Mouse (Mus musculus): ENCODE data around the gene Cfap97d1. TPM values are rescaled to one million over a fixed set of nuclear protein-coding genes. Genes with fewer than 3 reads are reported as not detected.

Gene Cfap97d1
- polyA plus RNA-seq, 1 experiment from 2014 or later: not detected

- in situ Hi-C loops (cut with MboI; ENCODE audit: low pct_unique_long_range_greater_than_20kb): no loop called here
- CTCF ChIA-PET: interaction anchor here (1.6 kb wide), 1 partner anchor 44 kb away, joined by 8 read pairs; no protein-coding TSS in a partner anchor
- no peak for DNase-seq (ENCODE audit: low read depth, low spot score)
- H3K27me3 ChIP-seq: peaks cover 48% of the 10 kb centered on the region
- POLR2A ChIA-PET: interaction anchor here (0.6 kb wide), 1 partner anchor 179 kb away, joined by 3 read pairs; no protein-coding TSS in a partner anchor
- no peak for TF ChIP-seq CTCF (IDR thresholded peaks at IDR 0.05)
- no peak for ATAC-seq
Observed at GRCm38 (mm10) chr11:101963043-101963442, 21.0 kb upstream of the Cfap97d1 start.

- POLR2A ChIA-PET: interaction anchor here (0.7 to 1.5 kb wide), 2 partner anchors 20 to 97 kb away, joined by 4 to 6 read pairs; partner anchors contain the start of gene Cfap97d1
- no peak for DNase-seq (ENCODE audit: low read depth, low spot score)
- CTCF ChIA-PET: interaction anchor here (1.0 to 1.6 kb wide), 4 partner anchors 14 to 45 kb away, joined by 3 to 8 read pairs (median 4); no protein-coding TSS in a partner anchor
- TF ChIP-seq CTCF (IDR thresholded peaks at IDR 0.05): no peak
- ATAC-seq: no peak
- in situ Hi-C loops (cut with MboI; ENCODE audit: low pct_unique_long_range_greater_than_20kb): no loop called here
- peaks cover 48% of the 10 kb centered on the region for H3K27me3 ChIP-seq
Observed at GRCm38 (mm10) chr11:101963473-101964291, 20.4 kb upstream of the Cfap97d1 start.

GRCm38 (mm10) chr11:101964647-101965046, 19.4 kb upstream of the Cfap97d1 start:
- no peak for DNase-seq (ENCODE audit: low read depth, low spot score)
- in situ Hi-C loops (cut with MboI; ENCODE audit: low pct_unique_long_range_greater_than_20kb): loop anchor here (5.0 kb wide), 2 partner anchors 42 to 152 kb away; no protein-coding TSS in a partner anchor
- ChIA-PET CTCF (interaction anchor here (1.0 to 1.6 kb wide), 3 partner anchors 13 to 46 kb away, joined by 3 to 8 read pairs (median 5); no protein-coding TSS in a partner anchor), POLR2A (interaction anchor here (1.5 kb wide), 1 partner anchor 19 kb away, joined by 4 read pairs; the partner anchor contains the start of gene Cfap97d1)
- ATAC-seq: no peak
- peaks cover 40% of the 10 kb centered on the region for H3K27me3 ChIP-seq
- TF ChIP-seq CTCF (IDR thresholded peaks at IDR 0.05): no peak

- in situ Hi-C loops (cut with MboI; ENCODE audit: low pct_unique_long_range_greater_than_20kb): loop anchor here (5.0 kb wide), 2 partner anchors 43 to 153 kb away; no protein-coding TSS in a partner anchor
- peaks cover 39% of the 10 kb centered on the region for H3K27me3 ChIP-seq
- CTCF ChIA-PET: interaction anchor here (4.9 kb wide), 1 partner anchor 46 kb away, joined by 61 read pairs; no protein-coding TSS in a partner anchor
- POLR2A ChIA-PET: no interaction called here
- no peak for DNase-seq (ENCODE audit: low read depth, low spot score)
- ATAC-seq: no peak
- TF ChIP-seq CTCF (IDR thresholded peaks at IDR 0.05): no peak
Observed at GRCm38 (mm10) chr11:101965553-101965952, 18.5 kb upstream of the Cfap97d1 start.

- TF ChIP-seq CTCF (IDR thresholded peaks at IDR 0.05): no peak
- no peak for ATAC-seq
Observed at GRCm38 (mm10) chr11:101966965-101967614, 17.0 kb upstream of the Cfap97d1 start, which contains the start of gene Sost. Gene Sost (minus strand): TSS chr11:101967015.

GRCm38 (mm10) chr11:101968311-101968710, 15.8 kb upstream of the Cfap97d1 start:
- no peak for ATAC-seq

More at GRCm38 (mm10) chr11:101966965-101967614, 17.0 kb upstream of the Cfap97d1 start, which contains the start of gene Sost:
- in situ Hi-C loops (cut with MboI; ENCODE audit: low pct_unique_long_range_greater_than_20kb): loop anchor here (5.0 kb wide), 2 partner anchors 45 to 155 kb away; no protein-coding TSS in a partner anchor
- peaks cover 24% of the 10 kb centered on the region for H3K27me3 ChIP-seq
- POLR2A ChIA-PET: interaction anchor here (0.6 to 0.9 kb wide), 2 partner anchors 40 to 48 kb away, joined by 3 to 6 read pairs; no protein-coding TSS in a partner anchor
- DNase-seq (ENCODE audit: low read depth, low spot score): no peak
- CTCF ChIA-PET: interaction anchor here (2.7 to 4.9 kb wide), 4 partner anchors 39 to 57 kb away, joined by 14 to 61 read pairs (median 20); no protein-coding TSS in a partner anchor

GRCm38 (mm10) chr11:101968791-101969190, 15.3 kb upstream of the Cfap97d1 start:
- peaks cover 11% of the 10 kb centered on the region for H3K27me3 ChIP-seq
- in situ Hi-C loops (cut with MboI; ENCODE audit: low pct_unique_long_range_greater_than_20kb): loop anchor here (5.0 kb wide), 2 partner anchors 46 to 156 kb away; no protein-coding TSS in a partner anchor

More at GRCm38 (mm10) chr11:101968311-101968710, 15.8 kb upstream of the Cfap97d1 start:
- TF ChIP-seq CTCF (IDR thresholded peaks at IDR 0.05): no peak
- DNase-seq (ENCODE audit: low read depth, low spot score): no peak
- ChIA-PET CTCF (interaction anchor here (0.8 to 4.9 kb wide), 21 partner anchors 10 to 248 kb away, joined by 3 to 61 read pairs (median 4); partner anchors contain the start of gene Cfap97d1), POLR2A (interaction anchor here (0.7 to 1.7 kb wide), 4 partner anchors 15 to 52 kb away, joined by 3 to 9 read pairs (median 5); no protein-coding TSS in a partner anchor)
- peaks cover 15% of the 10 kb centered on the region for H3K27me3 ChIP-seq
- in situ Hi-C loops (cut with MboI; ENCODE audit: low pct_unique_long_range_greater_than_20kb): loop anchor here (5.0 kb wide), 2 partner anchors 46 to 156 kb away; no protein-coding TSS in a partner anchor

GRCm38 (mm10) chr11:101969835-101970234, 14.2 kb upstream of the Cfap97d1 start:
- in situ Hi-C loops (cut with MboI; ENCODE audit: low pct_unique_long_range_greater_than_20kb): loop anchor here (5.0 kb wide), 2 partner anchors 48 to 158 kb away; no protein-coding TSS in a partner anchor
- ChIA-PET CTCF (interaction anchor here (1.0 to 4.9 kb wide), 9 partner anchors 9 to 199 kb away, joined by 3 to 61 read pairs (median 13); no protein-coding TSS in a partner anchor), POLR2A (interaction anchor here (0.6 to 1.7 kb wide), 2 partner anchors 51 to 156 kb away, joined by 3 to 9 read pairs; no protein-coding TSS in a partner anchor)
- peaks cover 3% of the 10 kb centered on the region for H3K27me3 ChIP-seq
- no peak for DNase-seq (ENCODE audit: low read depth, low spot score)
- ATAC-seq: no peak
- no peak for TF ChIP-seq CTCF (IDR thresholded peaks at IDR 0.05)

More at GRCm38 (mm10) chr11:101968791-101969190, 15.3 kb upstream of the Cfap97d1 start:
- ChIA-PET CTCF (interaction anchor here (0.6 to 4.9 kb wide), 24 partner anchors 10 to 248 kb away, joined by 3 to 61 read pairs (median 4); partner anchors contain the start of gene Cfap97d1), POLR2A (interaction anchor here (0.9 to 1.7 kb wide), 3 partner anchors 16 to 53 kb away, joined by 3 to 9 read pairs (median 4); no protein-coding TSS in a partner anchor)
- DNase-seq (ENCODE audit: low read depth, low spot score) (peak; percentile 33), ATAC-seq (peak; percentile 33)
- peak; percentile 98 for TF ChIP-seq CTCF (IDR thresholded peaks at IDR 0.05)

GRCm38 (mm10) chr11:101971410-101971809, 12.7 kb upstream of the Cfap97d1 start:
- POLR2A ChIA-PET: no interaction called here
- in situ Hi-C loops (cut with MboI; ENCODE audit: low pct_unique_long_range_greater_than_20kb): no loop called here
- CTCF ChIA-PET: no interaction called here
- DNase-seq (ENCODE audit: low read depth, low spot score): no peak
- TF ChIP-seq CTCF (IDR thresholded peaks at IDR 0.05): peak; percentile 90
- no peak for ATAC-seq
- H3K27me3 ChIP-seq: peaks cover under 1% of the 10 kb centered on the region

Measured in Patski (cell line).